Mouse (Mus musculus): Measurements from ENCODE around the gene Dffa. TPM values are rescaled to one million over a fixed set of nuclear protein-coding genes. Genes with fewer than 3 reads are reported as not detected.
A peak's percentile ranks its signal among the peaks of the same experiment; 100 is the strongest.

Dffa gene
- total RNA-seq (2021), result 10 to 100 TPM; 60.4 to 90.0 TPM
- long read RNA-seq, experiment 1, transcript Dffa-202 (5 exons, 1,835 nt), result minor isoform, 7 of 27 reads
- long read RNA-seq, experiment 1, transcript Dffa-201 (6 exons, 2,457 nt), result major isoform, 12 of 27 reads
- long read RNA-seq, experiment 1, partial matches to known transcripts, result 0 of 27 reads
- long read RNA-seq, experiment 1, other reads (novel, unspliced or antisense), result 8 of 27 reads
- long read RNA-seq, experiment 2, transcript Dffa-202 (5 exons, 1,835 nt), result minor isoform, 6 of 26 reads
- long read RNA-seq, experiment 2, transcript Dffa-201 (6 exons, 2,457 nt), result major isoform, 10 of 26 reads
- long read RNA-seq, experiment 2, partial matches to known transcripts, result 3 of 26 reads
- long read RNA-seq, experiment 2, other reads (novel, unspliced or antisense), result 7 of 26 reads

GRCm38 (mm10) chr4:149103875-149104561, at the start of gene Dffa:
TSS of gene Dffa (plus strand) at chr4:149104146.
- peak within 1 kb of the TSS; percentile 91 for H3K27ac ChIP-seq
- intact Hi-C loops (cut with DNase I), result no loop called here
- TF ChIP-seq CTCF (IDR thresholded peaks at IDR 0.05), result peak; percentile 19; the same call in 1 of the 2 replicates

GRCm38 (mm10) chr4:149055847-149056246, 48.1 kb upstream of the Dffa start:
- no peak overlapping the region for H3K27ac ChIP-seq
- intact Hi-C loops (cut with DNase I), result no loop called here
- no peak overlapping the region for H3K4me3 ChIP-seq
- DNase-seq, result no peak
- no peak for TF ChIP-seq CTCF (IDR thresholded peaks at IDR 0.05)

More at GRCm38 (mm10) chr4:149103875-149104561, at the start of gene Dffa:
- peak; percentile 93 for DNase-seq
- peak within 1 kb of the TSS; percentile 89 for H3K4me3 ChIP-seq

- DNase-seq, result no peak
- no peak overlapping the region for H3K27ac ChIP-seq
Measured at GRCm38 (mm10) chr4:149056957-149057356, 47.0 kb upstream of the Dffa start.

GRCm38 (mm10) chr4:149057470-149057869, 46.5 kb upstream of the Dffa start:
- DNase-seq, result no peak
- TF ChIP-seq CTCF (IDR thresholded peaks at IDR 0.05), result no peak
- Histone ChIP-seq H3K27ac (no peak overlapping the region), H3K4me3 (no peak overlapping the region)
- intact Hi-C loops (cut with DNase I), result no loop called here

More at GRCm38 (mm10) chr4:149056957-149057356, 47.0 kb upstream of the Dffa start:
- TF ChIP-seq CTCF (IDR thresholded peaks at IDR 0.05), result no peak
- no peak overlapping the region for H3K4me3 ChIP-seq
- intact Hi-C loops (cut with DNase I), result no loop called here

- H3K4me3 ChIP-seq, result no peak overlapping the region
- DNase-seq, result no peak
- TF ChIP-seq CTCF (IDR thresholded peaks at IDR 0.05), result no peak
- no peak overlapping the region for H3K27ac ChIP-seq
- intact Hi-C loops (cut with DNase I), result no loop called here
Measured at GRCm38 (mm10) chr4:149058298-149058697, 45.6 kb upstream of the Dffa start.

- intact Hi-C loops (cut with DNase I), result no loop called here
- no peak for TF ChIP-seq CTCF (IDR thresholded peaks at IDR 0.05)
- Histone ChIP-seq H3K4me3 (no peak overlapping the region), H3K27ac (peak overlapping the region; percentile 16; the same call in 1 of the 2 replicates)
- DNase-seq, result peak; percentile 61
Measured at GRCm38 (mm10) chr4:149059713-149060112, 44.2 kb upstream of the Dffa start.

- peak; percentile 42 for TF ChIP-seq CTCF (IDR thresholded peaks at IDR 0.05)
- Histone ChIP-seq H3K4me3 (no peak overlapping the region), H3K27ac (no peak overlapping the region)
- no peak for DNase-seq
- intact Hi-C loops (cut with DNase I), result no loop called here
Measured at GRCm38 (mm10) chr4:149060621-149061431, 43.1 kb upstream of the Dffa start.

GRCm38 (mm10) chr4:149061432-149061718, 42.6 kb upstream of the Dffa start:
- TF ChIP-seq CTCF (IDR thresholded peaks at IDR 0.05), result no peak
- H3K27ac ChIP-seq, result no peak overlapping the region
- no peak overlapping the region for H3K4me3 ChIP-seq
- intact Hi-C loops (cut with DNase I), result no loop called here
- no peak for DNase-seq

GRCm38 (mm10) chr4:149062406-149063318, 41.3 kb upstream of the Dffa start:
- H3K4me3 ChIP-seq, result no peak overlapping the region
- H3K27ac ChIP-seq, result no peak overlapping the region
- intact Hi-C loops (cut with DNase I), result no loop called here
- TF ChIP-seq CTCF (IDR thresholded peaks at IDR 0.05), result no peak
- DNase-seq, result no peak

GRCm38 (mm10) chr4:149064061-149064854, 39.7 kb upstream of the Dffa start:
- no peak for TF ChIP-seq CTCF (IDR thresholded peaks at IDR 0.05)
- Histone ChIP-seq H3K4me3 (peak overlapping the region; percentile 23), H3K27ac (no peak overlapping the region)
- no peak for DNase-seq
- intact Hi-C loops (cut with DNase I), result no loop called here
